20 mouse cellular contexts compared by ENCODE assay signal in genomic region chr2:102558965-102559364, GRCm38 (mm10).
"Had no signal": no experiment of that assay in that cellular context is flagged by ENCODE, and none has a peak within 500 bp of the region (broad histone marks: within the 10 kb centered on the region; RNA-seq: fewer than 3 reads in every experiment).

No protein-coding gene starts in this region.

- H3K4me2 ChIP-seq: limb, embryonic 12.5 days; limb, embryonic 15.5 days; liver, embryonic 11.5 days; midbrain, embryonic 13.5 days had no signal

- H3K4me3 ChIP-seq: limb, embryonic 12.5 days; limb, embryonic 15.5 days; megakaryocyte, embryonic 14.5 days; midbrain, embryonic 10.5 days; midbrain, embryonic 13.5 days had no signal

- H3K9ac ChIP-seq: limb, embryonic 12.5 days; limb, embryonic 15.5 days; liver, embryonic 14.5 days; liver, postnatal 0 days; midbrain, embryonic 13.5 days had no signal

- H3K9me3 ChIP-seq: limb, embryonic 12.5 days; limb, embryonic 15.5 days; megakaryocyte, embryonic 14.5 days; midbrain, embryonic 10.5 days; midbrain, embryonic 13.5 days had no signal

- H3K27me3 ChIP-seq: limb, embryonic 12.5 days; limb, embryonic 15.5 days; midbrain, embryonic 13.5 days had no signal

- H3K36me3 ChIP-seq: limb, embryonic 12.5 days; limb, embryonic 15.5 days; midbrain, embryonic 10.5 days; midbrain, embryonic 13.5 days had no signal

- H3K27ac ChIP-seq: limb, embryonic 12.5 days; limb, embryonic 15.5 days; liver, embryonic 14.5 days; midbrain, embryonic 10.5 days; midbrain, embryonic 13.5 days; stomach, postnatal 0 days had no signal

- DNase-seq: kidney, adult 11 months; kidney, adult 8-10 months; kidney, postnatal 14 days; kidney, postnatal 4 days; left cerebral cortex, postnatal 4 days; liver, postnatal 0 days; right cerebral cortex, adult 18-20 months; right cerebral cortex, postnatal 14 days; right cerebral cortex, postnatal 4 days; thymus, adult 2 months; thymus, postnatal 14 days; thymus, postnatal 4 days had no signal

- ATAC-seq: liver, postnatal 0 days; midbrain, embryonic 13.5 days had no signal

- H3K4me1 ChIP-seq: limb, embryonic 12.5 days; megakaryocyte, embryonic 14.5 days; midbrain, embryonic 10.5 days; midbrain, embryonic 13.5 days had no signal
